Comparison of ENCODE assay signal across 20 mouse cellular contexts in genomic region chr6:73038291-73038690, GRCm38 (mm10).
DNase-seq lines count a peak whose midpoint lies in the region; ATAC-seq and TF ChIP-seq lines count a peak whose summit lies in the region.
"Had no signal": no experiment of that assay in that cellular context is flagged by ENCODE, and none has a peak within 500 bp of the region (broad histone marks: within the 10 kb centered on the region; RNA-seq: fewer than 3 reads in every experiment).

No protein-coding gene starts in this region.

- no peak for TF ChIP-seq CTCF in lung, embryonic 14.5 days (IDR thresholded peaks at IDR 0.05; ENCODE audit: low read depth)

- peak; percentile 56; the same call in 1 of the 2 replicates for ATAC-seq in heart, embryonic 14.5 days (ENCODE audit: insufficient number of reproducible peaks, insufficient read depth, low FRiP score, low read depth)
- no peak; the same call in 1 of the 2 replicates for ATAC-seq in kidney, embryonic 15.5 days (replicated peaks; ENCODE audit: low FRiP score)
- ATAC-seq in lung, embryonic 14.5 days (ENCODE audit: insufficient read depth): peak; percentile 47; the same call in 1 of the 2 replicates
- no peak for ATAC-seq in intestine, embryonic 16.5 days
- ATAC-seq: forebrain, postnatal 0 days had no signal

- no peak overlapping the region for H3K4me3 ChIP-seq in heart, embryonic 14.5 days (ENCODE audit: control insufficient read depth in 1 of 2, insufficient read depth in 1 of 2, low read depth in 1 of 2, low read length in 2 of 2)
- H3K4me3 ChIP-seq in kidney, embryonic 15.5 days (replicated peaks): no peak overlapping the region
- no peak overlapping the region for H3K4me3 ChIP-seq in lung, embryonic 14.5 days (ENCODE audit: low read depth, low read length)
- no peak overlapping the region for H3K4me3 ChIP-seq in intestine, embryonic 16.5 days (ENCODE audit: low read length)
- H3K4me3 ChIP-seq: embryonic facial prominence, embryonic 12.5 days; hindbrain, embryonic 13.5 days; limb, embryonic 13.5 days had no signal

- no peak overlapping the region for H3K9ac ChIP-seq in heart, embryonic 14.5 days (ENCODE audit: low read length)
- no peak overlapping the region for H3K9ac ChIP-seq in kidney, embryonic 15.5 days
- H3K9ac ChIP-seq in lung, embryonic 14.5 days: no peak overlapping the region
- H3K9ac ChIP-seq in intestine, embryonic 16.5 days (ENCODE audit: low read depth, low read length): no peak overlapping the region
- H3K9ac ChIP-seq: embryonic facial prominence, embryonic 12.5 days; forebrain, postnatal 0 days; hindbrain, embryonic 13.5 days; limb, embryonic 13.5 days; liver, embryonic 14.5 days had no signal

- no peaks in the 10 kb centered on the region; a peak in 1 of 4 replicates for H3K4me1 ChIP-seq in heart, embryonic 14.5 days (ENCODE audit: control insufficient read depth in 2 of 2, insufficient read depth in 2 of 2, low read length in 2 of 2)
- H3K4me1 ChIP-seq in kidney, embryonic 15.5 days: no peaks in the 10 kb centered on the region
- no peaks in the 10 kb centered on the region for H3K4me1 ChIP-seq in lung, embryonic 14.5 days (ENCODE audit: insufficient read depth)
- no peaks in the 10 kb centered on the region for H3K4me1 ChIP-seq in intestine, embryonic 16.5 days (ENCODE audit: control insufficient read depth, insufficient read depth, low read length)
- H3K4me1 ChIP-seq: embryonic facial prominence, embryonic 12.5 days; hindbrain, embryonic 13.5 days; limb, embryonic 13.5 days had no signal

- no peak overlapping the region for H3K4me2 ChIP-seq in heart, embryonic 14.5 days (ENCODE audit: low read length)
- no peak overlapping the region for H3K4me2 ChIP-seq in kidney, embryonic 15.5 days
- H3K4me2 ChIP-seq in lung, embryonic 14.5 days: no peak overlapping the region
- H3K4me2 ChIP-seq in intestine, embryonic 16.5 days (ENCODE audit: low read depth, low read length): no peak overlapping the region
- H3K4me2 ChIP-seq: embryonic facial prominence, embryonic 12.5 days; hindbrain, embryonic 13.5 days; limb, embryonic 13.5 days had no signal

- H3K36me3 ChIP-seq in heart, embryonic 14.5 days (ENCODE audit: control insufficient read depth, insufficient read depth, low read length): no peaks in the 10 kb centered on the region
- no peaks in the 10 kb centered on the region for H3K36me3 ChIP-seq in kidney, embryonic 15.5 days
- no peaks in the 10 kb centered on the region for H3K36me3 ChIP-seq in lung, embryonic 14.5 days (ENCODE audit: insufficient read depth)
- no peaks in the 10 kb centered on the region for H3K36me3 ChIP-seq in intestine, embryonic 16.5 days (ENCODE audit: control insufficient read depth, insufficient read depth, low read length)
- H3K36me3 ChIP-seq: embryonic facial prominence, embryonic 12.5 days; hindbrain, embryonic 13.5 days; limb, embryonic 13.5 days had no signal

- no peaks in the 10 kb centered on the region for H3K9me3 ChIP-seq in heart, embryonic 14.5 days (ENCODE audit: control insufficient read depth, low read length)
- no peaks in the 10 kb centered on the region for H3K9me3 ChIP-seq in kidney, embryonic 15.5 days (replicated peaks)
- no peaks in the 10 kb centered on the region for H3K9me3 ChIP-seq in lung, embryonic 14.5 days (ENCODE audit: low read depth, low read length)
- H3K9me3 ChIP-seq in intestine, embryonic 16.5 days (ENCODE audit: control insufficient read depth, low read length): no peaks in the 10 kb centered on the region
- H3K9me3 ChIP-seq: embryonic facial prominence, embryonic 12.5 days; hindbrain, embryonic 13.5 days; limb, embryonic 13.5 days had no signal

- 47% methylated on average over 2 of the region's 2 CpGs for WGBS in heart, embryonic 14.5 days
- WGBS in kidney, embryonic 15.5 days: 57% methylated on average over 2 of the region's 2 CpGs
- 53% methylated on average over 2 of the region's 2 CpGs for WGBS in lung, embryonic 14.5 days
- 52% methylated on average over 2 of the region's 2 CpGs for WGBS in intestine, embryonic 16.5 days

- no peak for DNase-seq in heart, adult 18-20 months
- DNase-seq in kidney, adult 9 months: no peak
- peak; percentile 56 for DNase-seq in lung, embryonic 14.5 days
- no peak for DNase-seq in lung, postnatal 10 days
- DNase-seq: adrenal gland, adult 2 months; B cell, adult 2 months; cerebellum, adult 18-20 months; cerebellum, postnatal 25 days; forebrain, postnatal 0 days; gastrocnemius, postnatal 14 days; heart, adult 11 months; layer of hippocampus, adult 9-11 months; midbrain, embryonic 14.5 days had no signal

- H3K27me3 ChIP-seq in heart, embryonic 14.5 days (ENCODE audit: control insufficient read depth, insufficient read depth, low read length): no peaks in the 10 kb centered on the region
- no peaks in the 10 kb centered on the region for H3K27me3 ChIP-seq in kidney, embryonic 15.5 days
- H3K27me3 ChIP-seq in lung, embryonic 14.5 days (ENCODE audit: insufficient read depth, low read length): no peaks in the 10 kb centered on the region
- no peaks in the 10 kb centered on the region for H3K27me3 ChIP-seq in intestine, embryonic 16.5 days (replicated peaks; ENCODE audit: control insufficient read depth, insufficient read depth, low read length)
- H3K27me3 ChIP-seq: embryonic facial prominence, embryonic 12.5 days; hindbrain, embryonic 13.5 days; limb, embryonic 13.5 days had no signal

- peak overlapping the region; percentile 26 to 46; a peak in 3 of 4 replicates for H3K27ac ChIP-seq in heart, embryonic 14.5 days (replicated peaks in 1 of 2; ENCODE audit: control insufficient read depth in 1 of 2, insufficient read depth in 1 of 2, low read depth in 2 of 2, low read length in 2 of 2)
- peak overlapping the region; percentile 71 for H3K27ac ChIP-seq in kidney, embryonic 15.5 days
- peak overlapping the region; percentile 31; the same call in 1 of the 2 replicates for H3K27ac ChIP-seq in lung, embryonic 14.5 days (ENCODE audit: low read depth)
- 0 out of 2 replicates have a peak overlapping the region, but pooled peaks have one; percentile 52 for H3K27ac ChIP-seq in intestine, embryonic 16.5 days (ENCODE audit: low read length)
- H3K27ac ChIP-seq: embryonic facial prominence, embryonic 12.5 days; hindbrain, embryonic 13.5 days; limb, embryonic 13.5 days; liver, embryonic 14.5 days had no signal

Comparison
In these comparisons a context has a peak if more than half of its experiments do, and no peak if none do; other contexts are left out.
1. ATAC-seq: peak in heart, embryonic 14.5 days (single experiment) and lung, embryonic 14.5 days (single experiment); none in kidney, embryonic 15.5 days (single experiment) and intestine, embryonic 16.5 days (single experiment).
2. Peak in every context shown above with its lines, with median percentiles within 50 percentile points of each other: H3K27ac ChIP-seq.